ENCODE assay signal across 14 mouse cellular contexts in the genomic region with DNA sequence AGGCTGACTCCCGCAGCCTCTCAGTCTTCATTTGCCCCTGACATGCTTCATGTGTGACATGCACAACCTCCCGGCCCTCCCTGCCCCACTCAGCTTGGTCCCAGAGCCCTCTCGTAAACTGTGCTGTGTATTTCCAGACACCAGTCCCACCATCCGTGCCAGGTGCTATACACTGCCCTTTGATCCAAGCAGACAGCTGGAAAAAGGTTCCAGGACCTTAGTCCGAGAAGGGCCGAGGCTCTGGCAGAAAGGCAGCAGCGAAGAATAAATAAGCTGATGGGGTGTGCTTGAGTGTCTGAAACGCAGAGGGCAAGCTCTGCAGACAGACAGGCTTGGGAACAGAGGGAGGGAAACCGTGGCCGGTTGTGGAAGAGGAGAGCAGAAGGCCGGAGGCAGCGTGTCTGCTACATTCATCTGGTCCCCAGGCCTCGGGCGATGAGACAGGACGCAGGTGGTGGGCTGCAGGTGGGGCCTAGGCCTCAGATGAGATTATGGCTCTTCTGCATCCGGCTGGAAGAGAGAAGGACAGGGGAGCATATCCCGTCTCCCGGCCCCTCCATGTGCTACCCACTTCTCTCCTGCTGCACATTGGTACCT. TPM values are rescaled to one million over a fixed set of nuclear protein-coding genes. Genes with fewer than 3 reads are reported as not detected.
DNase-seq lines count a peak whose midpoint lies in the region; ATAC-seq and TF ChIP-seq lines count a peak whose summit lies in the region.
"Had no signal": no experiment of that assay in that cellular context is flagged by ENCODE, and none has a peak within 500 bp of the region (broad histone marks: within the 10 kb centered on the region; RNA-seq: fewer than 3 reads in every experiment).

No protein-coding gene starts in this region.

- 45% methylated on average over 18 of the region's 18 CpGs for whole genome bisulfite sequencing in hindbrain, postnatal 0 days
- WGBS in neural tube, embryonic 14.5 days, result 44% methylated on average over 18 of the region's 18 CpGs

- peak overlapping the region; percentile 97 for H3K27ac ChIP-seq in hindbrain, postnatal 0 days
- H3K27ac ChIP-seq in neural tube, embryonic 14.5 days (ENCODE audit: low read depth, low read length), result no peak overlapping the region
- H3K27ac ChIP-seq: liver, embryonic 12.5 days had no signal

- H3K27me3 ChIP-seq in hindbrain, postnatal 0 days (ENCODE audit: insufficient read depth, low read length), result no peaks in the 10 kb centered on the region
- no peaks in the 10 kb centered on the region for H3K27me3 ChIP-seq in neural tube, embryonic 14.5 days (ENCODE audit: control insufficient read depth, insufficient read depth, low read length)

- DNase-seq in cerebellum, postnatal 14 days, result peak; percentile 44 to 59
- DNase-seq in cerebellum, postnatal 36 days, result no peak
- peak; percentile 71 for DNase-seq in left cerebral cortex, postnatal 4 days
- DNase-seq in left cerebral cortex, postnatal 25 days (ENCODE audit: low spot score in 2 of 2), result no peak
- DNase-seq in hindbrain, postnatal 0 days (ENCODE audit: low spot score), result peak; percentile 28
- no peak for DNase-seq in heart, postnatal 10 days
- no peak for DNase-seq in heart, adult 9 months (ENCODE audit: low spot score in 2 of 2)
- DNase-seq: gastrocnemius, postnatal 25 days; lung, postnatal 36 days; thymus, postnatal 25 days had no signal

- no peak for ATAC-seq in hindbrain, postnatal 0 days
- ATAC-seq in neural tube, embryonic 14.5 days (ENCODE audit: low read depth), result no peak
- ATAC-seq: liver, embryonic 12.5 days had no signal

- no peak overlapping the region; the same call in 1 of the 2 replicates for H3K9ac ChIP-seq in hindbrain, postnatal 0 days (replicated peaks; ENCODE audit: low read length)
- 0 out of 2 replicates have a peak overlapping the region, but pooled peaks have one; percentile 21 for H3K9ac ChIP-seq in neural tube, embryonic 14.5 days (replicated peaks; ENCODE audit: low read depth, low read length)
- H3K9ac ChIP-seq: liver, embryonic 12.5 days had no signal

- TF ChIP-seq CTCF in hindbrain, postnatal 0 days (IDR thresholded peaks at IDR 0.05; ENCODE audit: low read depth), result no peak

- no peaks in the 10 kb centered on the region for H3K9me3 ChIP-seq in hindbrain, postnatal 0 days (ENCODE audit: low read length)
- no peaks in the 10 kb centered on the region for H3K9me3 ChIP-seq in neural tube, embryonic 14.5 days (ENCODE audit: control insufficient read depth, low read length)
- H3K9me3 ChIP-seq: G1E; liver, embryonic 12.5 days had no signal

- no peak overlapping the region for H3K4me3 ChIP-seq in hindbrain, postnatal 0 days (ENCODE audit: low read length)
- H3K4me3 ChIP-seq in neural tube, embryonic 14.5 days (ENCODE audit: low read depth, low read length), result no peak overlapping the region
- H3K4me3 ChIP-seq: liver, embryonic 12.5 days had no signal

- H3K4me2 ChIP-seq in hindbrain, postnatal 0 days (ENCODE audit: low read depth, low read length), result no peak overlapping the region
- no peak overlapping the region for H3K4me2 ChIP-seq in neural tube, embryonic 14.5 days (ENCODE audit: low read depth, low read length)
- H3K4me2 ChIP-seq: liver, embryonic 12.5 days had no signal

- H3K36me3 ChIP-seq in hindbrain, postnatal 0 days (ENCODE audit: insufficient read depth, low read length), result no peaks in the 10 kb centered on the region
- no peaks in the 10 kb centered on the region for H3K36me3 ChIP-seq in neural tube, embryonic 14.5 days (ENCODE audit: control insufficient read depth, insufficient read depth, low read length)
- H3K36me3 ChIP-seq: G1E; liver, embryonic 12.5 days had no signal

- intact Hi-C loops in left cerebral cortex, postnatal 4 days (cut with DNase I), result no loop called here
- intact Hi-C loops in left cerebral cortex, postnatal 25 days (cut with DNase I), result no loop called here
- intact Hi-C loops in heart, postnatal 10 days (cut with DNase I), result no loop called here

- H3K4me1 ChIP-seq in hindbrain, postnatal 0 days (ENCODE audit: insufficient read depth, low read length), result peaks cover 42% of the 10 kb centered on the region
- peaks cover 35% of the 10 kb centered on the region for H3K4me1 ChIP-seq in neural tube, embryonic 14.5 days (ENCODE audit: control insufficient read depth, insufficient read depth, low read length)

RNA-seq across cellular contexts. Expression of a gene that starts 2.1 kb away (rescaled TPM):
- 100 to 1,000 TPM; 145 to 164 TPM for total RNA-seq in left cerebral cortex, postnatal 4 days (2021)
- 100 to 1,000 TPM; 207 to 229 TPM for total RNA-seq in left cerebral cortex, postnatal 25 days (2021)
- 193 and 194 TPM in 2 replicates for total RNA-seq in hindbrain, postnatal 0 days (2014; rRNA removed)
- 30.1 and 31.9 TPM in 2 replicates for polyA plus RNA-seq in hindbrain, postnatal 0 days (2015; fragmentation: Nextera tagmentation; extraction: Ambion mirVana)
- polyA plus RNA-seq in neural tube, embryonic 14.5 days (2014; fragmentation: Nextera tagmentation; extraction: Ambion mirVana), result 11.2 and 14.2 TPM in 2 replicates
- total RNA-seq in heart, postnatal 10 days (2021), result 1 to 10 TPM; 3.0 to 4.9 TPM
- polyA plus RNA-seq: G1E had no signal

RNA-seq across cellular contexts. Expression of a gene that starts 8.3 kb away (rescaled TPM):
- 10 to 100 TPM; 55.9 to 56.1 TPM for total RNA-seq in left cerebral cortex, postnatal 4 days (2021)
- total RNA-seq in left cerebral cortex, postnatal 25 days (2021), result 10 to 100 TPM; 21.9 to 25.7 TPM
- 71.3 and 79.5 TPM in 2 replicates for total RNA-seq in hindbrain, postnatal 0 days (2014; rRNA removed)
- polyA plus RNA-seq in hindbrain, postnatal 0 days (2015; fragmentation: Nextera tagmentation; extraction: Ambion mirVana), result 11.3 and 12.0 TPM in 2 replicates
- 19.1 and 23.7 TPM in 2 replicates for polyA plus RNA-seq in neural tube, embryonic 14.5 days (2014; fragmentation: Nextera tagmentation; extraction: Ambion mirVana)
- 10 to 100 TPM; 27.1 to 27.3 TPM for total RNA-seq in heart, postnatal 10 days (2021)
- total RNA-seq: G1E had no signal
- polyA plus RNA-seq: G1E had no signal

RNA-seq across cellular contexts. Expression of a gene that starts 22.2 kb away (rescaled TPM):
- total RNA-seq in left cerebral cortex, postnatal 4 days (2021), result 1 to 10 TPM in 1 of 2 experiments, under 1 TPM in 1; 0.52 to 1.2 TPM
- 1 to 10 TPM; 2.8 to 8.7 TPM for total RNA-seq in left cerebral cortex, postnatal 25 days (2021)
- 0.05 TPM in 1 of 2 replicates, not detected in the other for total RNA-seq in hindbrain, postnatal 0 days (2014; rRNA removed)
- polyA plus RNA-seq in hindbrain, postnatal 0 days (2015; fragmentation: Nextera tagmentation; extraction: Ambion mirVana), result 0.13 and 0.18 TPM in 2 replicates
- 0.12 TPM in 1 of 2 replicates, not detected in the other for polyA plus RNA-seq in neural tube, embryonic 14.5 days (2014; fragmentation: Nextera tagmentation; extraction: Ambion mirVana)
- 1 to 10 TPM; 1.2 to 2.1 TPM for total RNA-seq in heart, postnatal 10 days (2021)
- polyA plus RNA-seq: G1E had no signal

RNA-seq across cellular contexts. Expression of a gene that starts 25.8 kb away (rescaled TPM):
- under 1 TPM; 0.32 to 0.46 TPM for total RNA-seq in left cerebral cortex, postnatal 4 days (2021)
- under 1 TPM in 1 of 2 experiments, not detected in 1; 0.18 TPM for total RNA-seq in left cerebral cortex, postnatal 25 days (2021)
- 0.68 and 0.72 TPM in 2 replicates for total RNA-seq in hindbrain, postnatal 0 days (2014; rRNA removed)
- polyA plus RNA-seq in hindbrain, postnatal 0 days (2015; fragmentation: Nextera tagmentation; extraction: Ambion mirVana), result 1.6 and 2.2 TPM in 2 replicates
- polyA plus RNA-seq in neural tube, embryonic 14.5 days (2014; fragmentation: Nextera tagmentation; extraction: Ambion mirVana), result 0.44 and 0.54 TPM in 2 replicates
- 1 to 10 TPM; 3.9 to 4.4 TPM for total RNA-seq in heart, postnatal 10 days (2021)
- total RNA-seq: common myeloid progenitor, adult 5-6 weeks had no signal
- polyA plus RNA-seq: G1E had no signal

RNA-seq across cellular contexts. Expression of a gene that starts 36.5 kb away (rescaled TPM):
- total RNA-seq in left cerebral cortex, postnatal 4 days (2021), result 10 to 100 TPM in 1 of 2 experiments, 1 to 10 TPM in 1; 6.9 to 10.8 TPM
- 1 to 10 TPM in 1 of 2 experiments, under 1 TPM in 1; 0.50 to 1.1 TPM for total RNA-seq in left cerebral cortex, postnatal 25 days (2021)
- 34.7 and 39.9 TPM in 2 replicates for total RNA-seq in hindbrain, postnatal 0 days (2014; rRNA removed)
- 40.9 and 47.3 TPM in 2 replicates for polyA plus RNA-seq in hindbrain, postnatal 0 days (2015; fragmentation: Nextera tagmentation; extraction: Ambion mirVana)
- 16.8 and 16.9 TPM in 2 replicates for polyA plus RNA-seq in neural tube, embryonic 14.5 days (2014; fragmentation: Nextera tagmentation; extraction: Ambion mirVana)
- total RNA-seq in heart, postnatal 10 days (2021), result 10 to 100 TPM; 19.1 to 23.2 TPM

Comparison
In these comparisons a context has a peak if more than half of its experiments do, and no peak if none do; other contexts are left out.
1. DNase-seq: peak in cerebellum, postnatal 14 days (2 of 2), left cerebral cortex, postnatal 4 days (single experiment) and hindbrain, postnatal 0 days (single experiment); none in cerebellum, postnatal 36 days (0 of 2), left cerebral cortex, postnatal 25 days (0 of 2), heart, postnatal 10 days (0 of 2) and heart, adult 9 months (0 of 2).
2. RNA of a gene that starts 2.1 kb away (total RNA-seq): 207 to 229 TPM in left cerebral cortex, postnatal 25 days, 193 to 194 TPM in hindbrain, postnatal 0 days and 145 to 164 TPM in left cerebral cortex, postnatal 4 days; 3.0 to 4.9 TPM in heart, postnatal 10 days; every median in the first group is over 10 times any median in the second.